Mouse (Mus musculus): Measurements from ENCODE around the gene Morn3.

Gene Morn3

GRCm38 (mm10) chr5:123023049-123023448 lies 23.8 kb downstream of the Morn3 start:
- DNase-seq (ENCODE audit: low read depth) = no peak

GRCm38 (mm10) chr5:123021438-123021837 lies 25.4 kb downstream of the Morn3 start:
- no peak for DNase-seq (ENCODE audit: low read depth)

- no peak for DNase-seq (ENCODE audit: low read depth)
These were observed 26.4 kb downstream of the Morn3 start for GRCm38 (mm10) chr5:123020426-123020825.

- DNase-seq (ENCODE audit: low read depth) = peak; percentile 36
These were observed 27.3 kb downstream of the Morn3 start for GRCm38 (mm10) chr5:123019336-123020016.

- DNase-seq (ENCODE audit: low read depth) = no peak
These were observed 29.3 kb downstream of the Morn3 start for GRCm38 (mm10) chr5:123017504-123017903.

GRCm38 (mm10) chr5:123015915-123016314 lies 30.9 kb downstream of the Morn3 start:
- no peak for DNase-seq (ENCODE audit: low read depth)

- DNase-seq (ENCODE audit: low read depth) = peak; percentile 93
These were observed 31.8 kb downstream of the Morn3 start, which contains the start of gene Orai1 for GRCm38 (mm10) chr5:123014753-123015701. Orai1 (plus strand) TSS chr5:123015074.

- DNase-seq (ENCODE audit: low read depth) = no peak
These were observed 33.1 kb downstream of the Morn3 start for GRCm38 (mm10) chr5:123013599-123014315.

GRCm38 (mm10) chr5:123011705-123012104 lies 35.1 kb downstream of the Morn3 start:
- DNase-seq (ENCODE audit: low read depth) = no peak

- DNase-seq (ENCODE audit: low read depth) = no peak
These were observed 36.0 kb downstream of the Morn3 start for GRCm38 (mm10) chr5:123010806-123011205.

GRCm38 (mm10) chr5:123009873-123010272 lies 36.9 kb downstream of the Morn3 start:
- DNase-seq (ENCODE audit: low read depth) = no peak

- no peak for DNase-seq (ENCODE audit: low read depth)
These were observed 37.8 kb downstream of the Morn3 start for GRCm38 (mm10) chr5:123008877-123009493.

GRCm38 (mm10) chr5:123005716-123006592 lies 40.9 kb downstream of the Morn3 start:
- no peak for DNase-seq (ENCODE audit: low read depth)

- DNase-seq (ENCODE audit: low read depth) = no peak
These were observed 45.9 kb downstream of the Morn3 start for GRCm38 (mm10) chr5:123000901-123001300.

- no peak for DNase-seq (ENCODE audit: low read depth)
These were observed 49.3 kb downstream of the Morn3 start for GRCm38 (mm10) chr5:122997205-122998204.

GRCm38 (mm10) chr5:122994910-122995309 lies 51.9 kb downstream of the Morn3 start:
- no peak for DNase-seq (ENCODE audit: low read depth)

GRCm38 (mm10) chr5:122994303-122994846 lies 52.4 kb downstream of the Morn3 start:
- DNase-seq (ENCODE audit: low read depth) = peak; percentile 92

- DNase-seq (ENCODE audit: low read depth) = no peak
These were observed 53.0 kb downstream of the Morn3 start for GRCm38 (mm10) chr5:122993811-122994210.

GRCm38 (mm10) chr5:122991350-122992004 lies 55.3 kb downstream of the Morn3 start:
- no peak for DNase-seq (ENCODE audit: low read depth)
